Mouse (Mus musculus): ENCODE results near the gene Chst10. TPM values are rescaled to one million over a fixed set of nuclear protein-coding genes. Genes with fewer than 3 reads are reported as not detected.

The Chst10 gene
- polyA plus RNA-seq (2015; fragmentation: Nextera tagmentation; extraction: Ambion mirVana), result 3.8 and 4.9 TPM in 2 replicates

DNA sequence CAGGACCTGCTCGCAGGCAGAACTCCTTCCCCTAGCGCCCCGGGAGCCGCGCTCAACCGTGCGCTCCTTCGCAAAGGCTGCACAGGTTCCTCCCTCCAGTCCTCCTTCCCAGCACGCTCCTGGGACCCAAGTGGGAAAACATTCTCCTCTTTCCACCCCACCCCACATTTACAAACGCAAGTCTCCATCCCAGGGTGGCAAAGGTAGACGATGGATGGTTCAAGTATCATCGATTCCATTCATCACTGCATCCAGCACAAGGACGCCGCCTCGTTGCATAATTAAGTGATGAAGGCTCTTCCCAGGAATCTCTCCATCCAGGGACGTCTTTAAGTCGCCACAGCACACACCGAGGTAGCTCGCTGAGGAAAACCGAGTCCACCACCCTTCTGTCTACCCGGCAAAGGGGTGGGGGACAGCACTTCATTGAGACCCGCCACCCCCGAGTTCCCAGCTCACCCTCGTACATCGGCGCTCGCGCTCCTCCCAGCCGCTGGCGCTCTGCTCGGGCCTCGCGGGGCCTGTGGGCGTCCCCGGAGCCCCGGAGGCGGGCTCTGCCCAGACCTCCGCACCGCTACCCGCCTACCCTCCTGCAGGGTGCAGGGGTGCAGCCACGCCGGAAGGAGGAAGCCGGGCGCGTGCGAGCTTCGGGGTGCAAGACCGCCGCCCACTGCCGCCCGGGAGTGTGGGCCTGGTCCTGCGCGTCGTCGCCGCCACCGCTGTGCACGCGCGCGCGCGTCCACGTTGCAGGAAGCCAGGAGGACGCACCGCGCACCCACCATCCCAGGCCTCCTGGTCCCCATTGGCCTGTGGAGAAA is at the start of gene Chst10:
Gene Chst10 (minus strand): TSS at position 731 of the 818 bp plus-strand sequence.
- H3K4me2 ChIP-seq (replicated peaks; ENCODE audit: low read depth, low read length), result peak within 1 kb of the TSS; percentile 84
- no peaks in the 10 kb centered on the region for H3K27me3 ChIP-seq (ENCODE audit: insufficient read depth, low read length)
- no peak within 1 kb of the TSS for H3K27ac ChIP-seq (ENCODE audit: low read length)
- no peaks in the 10 kb centered on the region for H3K36me3 ChIP-seq (ENCODE audit: insufficient read depth, low read length)
- no peaks in the 10 kb centered on the region for H3K4me1 ChIP-seq (ENCODE audit: insufficient read depth, low read length)
- ATAC-seq (ENCODE audit: low FRiP score, low TSS enrichment), result peak; percentile 92
- under 1% methylated on average over 67 of the region's 67 CpGs for WGBS
- H3K9me3 ChIP-seq (ENCODE audit: low read length), result no peaks in the 10 kb centered on the region
- H3K9ac ChIP-seq (replicated peaks; ENCODE audit: low read length), result peak within 1 kb of the TSS; percentile 72
- H3K4me3 ChIP-seq (ENCODE audit: low read length), result peak within 1 kb of the TSS; percentile 69

DNA sequence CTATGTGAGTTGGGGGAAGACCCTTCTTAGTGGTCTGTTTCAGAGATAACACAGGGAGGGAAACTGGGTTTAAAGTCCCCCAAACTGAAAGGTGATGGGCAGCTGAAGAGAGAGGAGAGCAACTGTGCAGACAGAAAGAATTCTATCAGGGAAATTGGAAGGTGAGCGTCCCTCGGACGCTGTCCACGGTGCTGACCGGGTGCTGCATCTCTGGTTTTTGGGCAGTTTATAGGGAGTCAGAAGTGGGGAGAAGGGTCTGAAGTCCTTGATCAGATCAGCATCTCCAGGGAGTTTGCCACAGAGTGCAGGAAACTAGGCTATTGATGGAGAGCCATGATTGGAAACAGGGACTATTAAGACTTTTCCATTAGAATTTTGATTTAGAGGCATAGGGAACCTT is 41.6 kb upstream of the Chst10 start:
- H3K4me1 ChIP-seq (ENCODE audit: insufficient read depth, low read length), result no peaks in the 10 kb centered on the region
- no peak for ATAC-seq (ENCODE audit: low FRiP score, low TSS enrichment)
- H3K27me3 ChIP-seq (ENCODE audit: insufficient read depth, low read length), result no peaks in the 10 kb centered on the region
- 5% methylated on average over 5 of the region's 5 CpGs for WGBS
- H3K4me3 ChIP-seq (ENCODE audit: low read length), result no peak overlapping the region
- H3K9ac ChIP-seq (replicated peaks; ENCODE audit: low read length), result no peak overlapping the region
- H3K27ac ChIP-seq (ENCODE audit: low read length), result no peak overlapping the region
- no peaks in the 10 kb centered on the region for H3K36me3 ChIP-seq (ENCODE audit: insufficient read depth, low read length)
- H3K9me3 ChIP-seq (ENCODE audit: low read length), result 0 out of 2 replicates have a peak, but pooled peaks cover 2% of the 10 kb centered on the region
- H3K4me2 ChIP-seq (replicated peaks; ENCODE audit: low read depth, low read length), result no peak overlapping the region

- 81% methylated on average over 6 of the region's 6 CpGs for WGBS
- no peaks in the 10 kb centered on the region for H3K27me3 ChIP-seq (ENCODE audit: insufficient read depth, low read length)
- no peak within 1 kb of the TSS for H3K9ac ChIP-seq (replicated peaks; ENCODE audit: low read length)
- H3K36me3 ChIP-seq (ENCODE audit: insufficient read depth, low read length), result no peaks in the 10 kb centered on the region
- H3K9me3 ChIP-seq (ENCODE audit: low read length), result 0 out of 2 replicates have a peak, but pooled peaks cover 2% of the 10 kb centered on the region
- no peak within 1 kb of the TSS for H3K27ac ChIP-seq (ENCODE audit: low read length)
- ATAC-seq (ENCODE audit: low FRiP score, low TSS enrichment), result no peak
- H3K4me2 ChIP-seq (replicated peaks; ENCODE audit: low read depth, low read length), result no peak within 1 kb of the TSS
- no peak within 1 kb of the TSS for H3K4me3 ChIP-seq (ENCODE audit: low read length)
- no peaks in the 10 kb centered on the region for H3K4me1 ChIP-seq (ENCODE audit: insufficient read depth, low read length)
Measured at GRCm38 (mm10) chr1:38938849-38939248, 40.9 kb upstream of the Chst10 start, which contains the start of gene Nms. TSS of gene Nms (plus strand) at chr1:38939149.

DNA sequence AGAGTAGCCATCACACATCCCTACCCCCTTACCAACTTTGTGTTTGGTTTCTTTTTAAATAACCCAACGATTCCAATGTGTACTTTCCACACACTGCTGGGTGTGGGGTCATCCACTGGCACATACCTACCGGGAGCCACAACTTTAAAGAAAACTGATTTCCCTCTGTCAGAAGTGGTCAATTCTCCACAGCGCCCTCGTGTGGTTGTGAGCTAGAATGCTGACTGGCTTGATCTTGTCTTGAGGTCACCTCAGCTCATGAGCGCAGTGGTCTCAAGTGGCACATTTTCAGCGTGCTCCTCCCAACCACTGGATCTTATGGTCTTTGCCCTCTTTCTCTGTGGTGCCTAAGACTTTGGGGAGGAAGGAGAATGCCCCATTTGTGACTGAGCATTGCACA is 38.8 kb upstream of the Chst10 start:
- 32% methylated on average over 6 of the region's 6 CpGs for WGBS
- Histone ChIP-seq H3K9ac (replicated peaks; ENCODE audit: low read length) (no peak overlapping the region), H3K4me1 (ENCODE audit: insufficient read depth, low read length) (no peaks in the 10 kb centered on the region), H3K9me3 (ENCODE audit: low read length) (0 out of 2 replicates have a peak, but pooled peaks cover 2% of the 10 kb centered on the region), H3K27me3 (ENCODE audit: insufficient read depth, low read length) (no peaks in the 10 kb centered on the region), H3K27ac (ENCODE audit: low read length) (no peak overlapping the region), H3K4me2 (replicated peaks; ENCODE audit: low read depth, low read length) (no peak overlapping the region), H3K36me3 (ENCODE audit: insufficient read depth, low read length) (no peaks in the 10 kb centered on the region), H3K4me3 (ENCODE audit: low read length) (no peak overlapping the region)
- ATAC-seq (ENCODE audit: low FRiP score, low TSS enrichment), result no peak

DNA sequence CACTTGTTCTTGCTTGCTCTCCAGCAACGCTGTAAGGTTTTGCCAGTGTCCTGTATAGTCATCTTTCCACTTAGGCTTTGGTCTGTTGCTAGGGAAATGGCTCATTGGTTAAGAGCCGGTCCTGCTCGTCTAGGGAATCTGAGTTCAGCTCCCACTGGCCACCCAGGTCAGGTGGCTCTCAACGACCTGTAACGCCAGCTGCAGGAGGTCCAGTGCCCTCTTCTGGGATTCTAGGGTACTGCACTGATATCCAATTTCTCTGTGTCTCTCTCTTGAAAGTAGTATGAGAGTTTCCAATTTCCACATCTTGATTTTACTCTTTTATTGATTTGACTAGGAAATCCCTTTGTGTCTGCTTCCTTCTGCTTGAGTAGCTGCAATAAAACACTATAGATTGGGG is 36.7 kb upstream of the Chst10 start:
- Histone ChIP-seq H3K4me1 (ENCODE audit: insufficient read depth, low read length) (no peaks in the 10 kb centered on the region), H3K27me3 (ENCODE audit: insufficient read depth, low read length) (no peaks in the 10 kb centered on the region), H3K9ac (replicated peaks; ENCODE audit: low read length) (no peak overlapping the region), H3K4me2 (replicated peaks; ENCODE audit: low read depth, low read length) (no peak overlapping the region), H3K27ac (ENCODE audit: low read length) (no peak overlapping the region), H3K36me3 (ENCODE audit: insufficient read depth, low read length) (no peaks in the 10 kb centered on the region), H3K4me3 (ENCODE audit: low read length) (no peak overlapping the region), H3K9me3 (ENCODE audit: low read length) (0 out of 2 replicates have a peak, but pooled peaks cover 2% of the 10 kb centered on the region)
- 23% methylated on average over 5 of the region's 5 CpGs for WGBS
- no peak for ATAC-seq (ENCODE audit: low FRiP score, low TSS enrichment)

GRCm38 (mm10) chr1:38930767-38931166 is 32.8 kb upstream of the Chst10 start:
- no peak for ATAC-seq (ENCODE audit: low FRiP score, low TSS enrichment)
- Histone ChIP-seq H3K4me1 (ENCODE audit: insufficient read depth, low read length) (no peaks in the 10 kb centered on the region), H3K9me3 (ENCODE audit: low read length) (no peaks in the 10 kb centered on the region), H3K4me3 (ENCODE audit: low read length) (no peak overlapping the region), H3K4me2 (replicated peaks; ENCODE audit: low read depth, low read length) (no peak overlapping the region), H3K9ac (replicated peaks; ENCODE audit: low read length) (no peak overlapping the region), H3K36me3 (ENCODE audit: insufficient read depth, low read length) (no peaks in the 10 kb centered on the region), H3K27ac (ENCODE audit: low read length) (no peak overlapping the region), H3K27me3 (ENCODE audit: insufficient read depth, low read length) (no peaks in the 10 kb centered on the region)
- WGBS, result 68% methylated on average over 8 of the region's 8 CpGs

GRCm38 (mm10) chr1:38929468-38929867 is 31.5 kb upstream of the Chst10 start:
- Histone ChIP-seq H3K9ac (replicated peaks; ENCODE audit: low read length) (no peak overlapping the region), H3K27me3 (ENCODE audit: insufficient read depth, low read length) (no peaks in the 10 kb centered on the region), H3K36me3 (ENCODE audit: insufficient read depth, low read length) (no peaks in the 10 kb centered on the region), H3K4me1 (ENCODE audit: insufficient read depth, low read length) (no peaks in the 10 kb centered on the region), H3K27ac (ENCODE audit: low read length) (no peak overlapping the region), H3K4me3 (ENCODE audit: low read length) (no peak overlapping the region), H3K9me3 (ENCODE audit: low read length) (no peaks in the 10 kb centered on the region), H3K4me2 (replicated peaks; ENCODE audit: low read depth, low read length) (no peak overlapping the region)
- 77% methylated on average over 4 of the region's 4 CpGs for WGBS
- no peak for ATAC-seq (ENCODE audit: low FRiP score, low TSS enrichment)

DNA sequence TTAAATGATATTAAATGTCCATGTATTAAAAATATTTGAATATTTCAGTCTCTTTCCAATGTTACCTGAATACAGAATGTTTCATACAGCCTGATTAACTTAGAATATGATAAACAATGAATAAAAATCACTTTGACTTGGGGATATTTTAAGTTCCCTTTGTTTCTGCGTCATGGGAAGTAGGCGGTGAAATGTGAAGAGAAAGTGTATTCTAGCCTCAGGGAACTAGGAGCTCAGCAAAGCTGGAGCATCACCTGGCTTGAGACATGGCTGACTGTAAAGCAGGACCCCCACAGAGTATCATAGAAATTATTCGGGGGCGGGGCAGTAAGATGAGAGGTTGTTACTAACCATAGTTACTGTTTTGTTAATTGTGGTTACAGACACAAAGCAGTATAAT is 31.0 kb upstream of the Chst10 start:
- Histone ChIP-seq H3K9me3 (ENCODE audit: low read length) (no peaks in the 10 kb centered on the region), H3K9ac (replicated peaks; ENCODE audit: low read length) (no peak overlapping the region), H3K27me3 (ENCODE audit: insufficient read depth, low read length) (no peaks in the 10 kb centered on the region), H3K4me2 (replicated peaks; ENCODE audit: low read depth, low read length) (no peak overlapping the region), H3K4me1 (ENCODE audit: insufficient read depth, low read length) (no peaks in the 10 kb centered on the region), H3K4me3 (ENCODE audit: low read length) (no peak overlapping the region), H3K27ac (ENCODE audit: low read length) (no peak overlapping the region), H3K36me3 (ENCODE audit: insufficient read depth, low read length) (no peaks in the 10 kb centered on the region)
- no peak for ATAC-seq (ENCODE audit: low FRiP score, low TSS enrichment)
- 91% methylated on average over 4 of the region's 4 CpGs for WGBS

DNA sequence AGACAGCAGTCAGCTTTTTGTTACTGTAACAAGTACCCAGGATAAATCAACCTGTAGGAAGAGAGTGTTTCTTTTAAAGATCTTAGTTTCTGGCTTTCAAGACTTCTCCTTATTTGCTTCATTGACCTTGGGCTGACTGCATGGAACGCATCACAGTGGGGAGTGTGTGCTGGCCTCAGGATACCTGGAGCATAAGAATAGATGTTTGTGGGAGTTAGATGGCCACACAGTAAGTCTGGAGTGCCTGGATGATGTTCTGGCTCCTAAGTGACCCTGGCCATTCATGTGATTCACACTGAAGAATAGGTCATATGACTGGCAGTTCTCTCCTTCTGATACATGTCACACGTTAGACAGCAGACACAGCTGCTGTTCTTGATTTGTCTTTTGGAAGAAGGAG is 6.0 kb upstream of the Chst10 start:
- H3K36me3 ChIP-seq (ENCODE audit: insufficient read depth, low read length), result no peaks in the 10 kb centered on the region
- H3K4me3 ChIP-seq (ENCODE audit: low read length), result no peak overlapping the region
- H3K4me1 ChIP-seq (ENCODE audit: insufficient read depth, low read length), result no peaks in the 10 kb centered on the region
- no peak overlapping the region for H3K27ac ChIP-seq (ENCODE audit: low read length)
- H3K9me3 ChIP-seq (ENCODE audit: low read length), result no peaks in the 10 kb centered on the region
- no peaks in the 10 kb centered on the region for H3K27me3 ChIP-seq (ENCODE audit: insufficient read depth, low read length)
- ATAC-seq (ENCODE audit: low FRiP score, low TSS enrichment), result no peak
- H3K4me2 ChIP-seq (replicated peaks; ENCODE audit: low read depth, low read length), result no peak overlapping the region
- no peak overlapping the region for H3K9ac ChIP-seq (replicated peaks; ENCODE audit: low read length)
- 74% methylated on average over 2 of the region's 2 CpGs for WGBS

GRCm38 (mm10) chr1:38902571-38902970 is 4.6 kb upstream of the Chst10 start:
- Histone ChIP-seq H3K9ac (replicated peaks; ENCODE audit: low read length) (no peak overlapping the region), H3K27ac (ENCODE audit: low read length) (no peak overlapping the region), H3K4me2 (replicated peaks; ENCODE audit: low read depth, low read length) (no peak overlapping the region), H3K27me3 (ENCODE audit: insufficient read depth, low read length) (no peaks in the 10 kb centered on the region), H3K9me3 (ENCODE audit: low read length) (no peaks in the 10 kb centered on the region), H3K36me3 (ENCODE audit: insufficient read depth, low read length) (no peaks in the 10 kb centered on the region), H3K4me3 (ENCODE audit: low read length) (no peak overlapping the region), H3K4me1 (ENCODE audit: insufficient read depth, low read length) (no peaks in the 10 kb centered on the region)
- WGBS, result 61% methylated on average over 5 of the region's 5 CpGs
- ATAC-seq (ENCODE audit: low FRiP score, low TSS enrichment), result no peak
